Mouse (Mus musculus): ENCODE measurements around the gene Bmpr2.

- TF ChIP-seq CTCF (IDR thresholded peaks at IDR 0.05) (peak; percentile 34; the same call in 1 of the 2 replicates), EP300 (IDR thresholded peaks at IDR 0.05) (no peak)
Observed at GRCm38 (mm10) chr1:59874023-59874422, 110.8 kb downstream of the Bmpr2 start.
